Mouse (Mus musculus) embryonic facial prominence, embryonic 13.5 days (tissue): ENCODE results near the gene Lrp8. TPM values are rescaled to one million over a fixed set of nuclear protein-coding genes. Genes with fewer than 3 reads are reported as not detected.

Source experiments
- ATAC-seq: fragments of 200-750 bp; cut with Nextera tagmentation; 2 replicates; pipeline ENCODE4 v1.8.0; 2017; ENCODE audit warnings: low read depth; ENCODE audit not compliant: insufficient number of reproducible peaks, insufficient read depth, low FRiP score, low TSS enrichment
- H3K27ac ChIP-seq: fragments of 300-500 bp; sonication (generic); 2 replicates; pipeline ENCODE4 v1.5.1; 2015; ENCODE audit warnings: moderate library complexity, mild to moderate bottlenecking, inconsistent platforms
- H3K27me3 ChIP-seq: fragments of 300-500 bp; sonication (generic); 2 replicates; pipeline ENCODE4 v1.6.1; 2015; ENCODE audit warnings: mild to moderate bottlenecking, inconsistent platforms
- H3K36me3 ChIP-seq: fragments of 300-500 bp; sonication (generic); 2 replicates; pipeline ENCODE4 v1.6.1; 2015; ENCODE audit warnings: mild to moderate bottlenecking, inconsistent platforms
- H3K4me1 ChIP-seq: fragments of 300-500 bp; sonication (generic); 2 replicates; pipeline ENCODE4 v1.6.1; 2015; ENCODE audit warnings: inconsistent platforms
- H3K4me2 ChIP-seq: fragments of 300-500 bp; sonication (generic); 2 replicates; pipeline ENCODE4 v1.6.1; 2015; ENCODE audit warnings: moderate library complexity, mild to moderate bottlenecking, inconsistent platforms
- H3K4me3 ChIP-seq: fragments of 300-500 bp; sonication (generic); 2 replicates; pipeline ENCODE4 v1.5.1; 2015; ENCODE audit warnings: mild to moderate bottlenecking, inconsistent platforms
- H3K9ac ChIP-seq: fragments of 300-500 bp; sonication (generic); 2 replicates; pipeline ENCODE4 v1.6.1; 2015; ENCODE audit warnings: mild to moderate bottlenecking, inconsistent platforms
- H3K9me3 ChIP-seq: fragments of 300-500 bp; sonication (generic); 2 replicates; pipeline ENCODE4 v1.6.1; 2016; ENCODE audit warnings: inconsistent platforms
- WGBS: fragments of 180-500 bp; shearing (Covaris S2); methylation state at CpG from one replicate; pipeline ENCODE4 v1.1.7; 2015; ENCODE audit warnings: mixed read lengths; 5-methylcytosine and 5-hydroxymethylcytosine counted together
- polyA plus RNA-seq: library from polyadenylated mRNA; unstranded; fragments of >200 nt; fragmentation: Nextera tagmentation; extraction: Ambion mirVana; gene quantifications from 2 replicates; pipeline ENCODE4 v1.2.1, GENCODE M21; 2015

Gene Lrp8
- polyA plus RNA-seq, result 4.0 and 4.1 TPM in 2 replicates

GRCm38 (mm10) chr4:107802185-107802449 is at the start of gene Lrp8:
Gene Lrp8, plus strand, starts transcription at chr4:107802261.
- H3K9ac ChIP-seq, result peak within 1 kb of the TSS; percentile 79
- peaks cover 22% of the 10 kb centered on the region for H3K4me1 ChIP-seq
- under 1% methylated on average over 40 of the region's 44 CpGs for WGBS
- peak within 1 kb of the TSS; percentile 99 for H3K4me2 ChIP-seq
- peaks cover 30% of the 10 kb centered on the region for H3K27me3 ChIP-seq
- peak within 1 kb of the TSS; percentile 9; the same call in 1 of the 2 replicates for H3K27ac ChIP-seq
- peak within 1 kb of the TSS; percentile 70 for H3K4me3 ChIP-seq
- no peaks in the 10 kb centered on the region for H3K9me3 ChIP-seq
- no peaks in the 10 kb centered on the region; the same call in 1 of the 2 replicates for H3K36me3 ChIP-seq
- no peak for ATAC-seq

GRCm38 (mm10) chr4:107756222-107756621 is 45.8 kb upstream of the Lrp8 start:
- Histone ChIP-seq H3K27ac (no peak overlapping the region), H3K4me3 (no peak overlapping the region), H3K36me3 (no peaks in the 10 kb centered on the region), H3K4me2 (no peak overlapping the region), H3K9ac (no peak overlapping the region), H3K4me1 (peaks cover 12% of the 10 kb centered on the region; the same call in 1 of the 2 replicates), H3K27me3 (peaks cover 10% of the 10 kb centered on the region; the same call in 1 of the 2 replicates), H3K9me3 (no peaks in the 10 kb centered on the region)
- 26% methylated on average over 10 of the region's 10 CpGs for WGBS
- no peak for ATAC-seq

- Histone ChIP-seq H3K9ac (no peak overlapping the region), H3K27ac (no peak overlapping the region)
- ATAC-seq, result no peak
These were observed 44.3 kb upstream of the Lrp8 start for GRCm38 (mm10) chr4:107757487-107758470.

GRCm38 (mm10) chr4:107758938-107759337 is 43.1 kb upstream of the Lrp8 start:
- ATAC-seq, result no peak
- WGBS, result 83% methylated on average over 9 of the region's 9 CpGs

More at GRCm38 (mm10) chr4:107757487-107758470, 44.3 kb upstream of the Lrp8 start:
- Histone ChIP-seq H3K36me3 (no peaks in the 10 kb centered on the region), H3K4me1 (peaks cover 12% of the 10 kb centered on the region; the same call in 1 of the 2 replicates), H3K9me3 (no peaks in the 10 kb centered on the region), H3K4me2 (no peak overlapping the region), H3K4me3 (no peak overlapping the region), H3K27me3 (peaks cover 10% of the 10 kb centered on the region; the same call in 1 of the 2 replicates)
- 64% methylated on average over 15 of the region's 15 CpGs for WGBS

GRCm38 (mm10) chr4:107763001-107763400 is 39.1 kb upstream of the Lrp8 start:
- no peak overlapping the region for H3K27ac ChIP-seq
- WGBS, result 71% methylated on average over 3 of the region's 3 CpGs
- no peak for ATAC-seq

More at GRCm38 (mm10) chr4:107758938-107759337, 43.1 kb upstream of the Lrp8 start:
- H3K27me3 ChIP-seq, result peaks cover 10% of the 10 kb centered on the region; the same call in 1 of the 2 replicates
- H3K4me2 ChIP-seq, result no peak overlapping the region
- H3K36me3 ChIP-seq, result no peaks in the 10 kb centered on the region
- no peak overlapping the region for H3K9ac ChIP-seq
- H3K4me3 ChIP-seq, result no peak overlapping the region
- H3K9me3 ChIP-seq, result no peaks in the 10 kb centered on the region
- H3K27ac ChIP-seq, result no peak overlapping the region
- peaks cover 12% of the 10 kb centered on the region; the same call in 1 of the 2 replicates for H3K4me1 ChIP-seq

GRCm38 (mm10) chr4:107763598-107763997 is 38.5 kb upstream of the Lrp8 start:
- Histone ChIP-seq H3K4me1 (peaks cover 19% of the 10 kb centered on the region), H3K27ac (no peak overlapping the region), H3K9ac (no peak overlapping the region), H3K9me3 (no peaks in the 10 kb centered on the region), H3K4me3 (no peak overlapping the region), H3K36me3 (no peaks in the 10 kb centered on the region), H3K4me2 (no peak overlapping the region), H3K27me3 (no peaks in the 10 kb centered on the region)
- WGBS, result 90% methylated on average over 2 of the region's 2 CpGs
- no peak for ATAC-seq

More at GRCm38 (mm10) chr4:107763001-107763400, 39.1 kb upstream of the Lrp8 start:
- H3K4me2 ChIP-seq, result no peak overlapping the region
- no peak overlapping the region for H3K4me3 ChIP-seq
- H3K9ac ChIP-seq, result no peak overlapping the region
- 0 out of 2 replicates have a peak, but pooled peaks cover 4% of the 10 kb centered on the region for H3K27me3 ChIP-seq
- H3K4me1 ChIP-seq, result peaks cover 22% of the 10 kb centered on the region
- no peaks in the 10 kb centered on the region for H3K9me3 ChIP-seq
- no peaks in the 10 kb centered on the region for H3K36me3 ChIP-seq

GRCm38 (mm10) chr4:107765196-107765813 is 36.8 kb upstream of the Lrp8 start:
- Histone ChIP-seq H3K4me2 (no peak overlapping the region), H3K9ac (no peak overlapping the region), H3K4me1 (peaks cover 19% of the 10 kb centered on the region), H3K27me3 (no peaks in the 10 kb centered on the region), H3K36me3 (no peaks in the 10 kb centered on the region), H3K9me3 (no peaks in the 10 kb centered on the region), H3K27ac (no peak overlapping the region), H3K4me3 (no peak overlapping the region)
- ATAC-seq, result no peak
- 64% methylated on average over 9 of the region's 9 CpGs for WGBS

- peak overlapping the region; percentile 20 for H3K4me2 ChIP-seq
- 54% methylated on average over 5 of the region's 5 CpGs for WGBS
These were observed 35.9 kb upstream of the Lrp8 start for GRCm38 (mm10) chr4:107766182-107766581.

GRCm38 (mm10) chr4:107772122-107772825 is 29.8 kb upstream of the Lrp8 start:
- H3K27me3 ChIP-seq, result no peaks in the 10 kb centered on the region
- WGBS, result 79% methylated on average over 16 of the region's 16 CpGs

More at GRCm38 (mm10) chr4:107766182-107766581, 35.9 kb upstream of the Lrp8 start:
- Histone ChIP-seq H3K27ac (peak overlapping the region; percentile 45; the same call in 1 of the 2 replicates), H3K9me3 (no peaks in the 10 kb centered on the region), H3K36me3 (no peaks in the 10 kb centered on the region), H3K9ac (no peak overlapping the region), H3K4me3 (no peak overlapping the region), H3K27me3 (no peaks in the 10 kb centered on the region), H3K4me1 (peaks cover 19% of the 10 kb centered on the region)
- no peak for ATAC-seq

GRCm38 (mm10) chr4:107774868-107775267 is 27.2 kb upstream of the Lrp8 start:
- no peak for ATAC-seq
- Histone ChIP-seq H3K4me3 (no peak overlapping the region), H3K9me3 (no peaks in the 10 kb centered on the region), H3K4me2 (no peak overlapping the region), H3K9ac (no peak overlapping the region), H3K27ac (no peak overlapping the region), H3K27me3 (no peaks in the 10 kb centered on the region), H3K36me3 (no peaks in the 10 kb centered on the region), H3K4me1 (peaks cover 9% of the 10 kb centered on the region)
- WGBS, result 77% methylated on average over 2 of the region's 2 CpGs

More at GRCm38 (mm10) chr4:107772122-107772825, 29.8 kb upstream of the Lrp8 start:
- H3K4me1 ChIP-seq, result peaks cover 9% of the 10 kb centered on the region
- H3K27ac ChIP-seq, result no peak overlapping the region
- H3K4me2 ChIP-seq, result no peak overlapping the region
- H3K9ac ChIP-seq, result no peak overlapping the region
- H3K9me3 ChIP-seq, result no peaks in the 10 kb centered on the region
- no peak overlapping the region for H3K4me3 ChIP-seq
- ATAC-seq, result no peak
- no peaks in the 10 kb centered on the region for H3K36me3 ChIP-seq

GRCm38 (mm10) chr4:107775672-107776071 is 26.4 kb upstream of the Lrp8 start:
- no peak for ATAC-seq
- WGBS, result 33% methylated on average over 7 of the region's 7 CpGs
- H3K4me1 ChIP-seq, result peaks cover 9% of the 10 kb centered on the region
- H3K4me2 ChIP-seq, result no peak overlapping the region
- no peak overlapping the region for H3K9ac ChIP-seq
- 0 out of 2 replicates have a peak, but pooled peaks cover 5% of the 10 kb centered on the region for H3K27me3 ChIP-seq
- no peaks in the 10 kb centered on the region for H3K36me3 ChIP-seq
- no peak overlapping the region for H3K4me3 ChIP-seq
- H3K9me3 ChIP-seq, result no peaks in the 10 kb centered on the region
- H3K27ac ChIP-seq, result no peak overlapping the region
